Mouse (Mus musculus): Measurements from ENCODE around the gene Als2cr12.
A peak's percentile ranks its signal among the peaks of the same experiment; 100 is the strongest.
"Not testable (repeated sequence)": the region's sequence is repeated elsewhere in the genome, so short reads cannot be mapped to it uniquely, and the experiment has no call there.

Als2cr12 gene

GRCm38 (mm10) chr1:58717589-58718270, 21.9 kb upstream of the Als2cr12 start:
- peak; percentile 2 for DNase-seq

GRCm38 (mm10) chr1:58716883-58717220, 21.1 kb upstream of the Als2cr12 start:
- DNase-seq = no peak

- DNase-seq = peak; percentile 2
These were observed 20.5 kb upstream of the Als2cr12 start for GRCm38 (mm10) chr1:58716162-58716882.

- peak; percentile 9 for DNase-seq
These were observed 19.7 kb upstream of the Als2cr12 start for GRCm38 (mm10) chr1:58715536-58715935.

GRCm38 (mm10) chr1:58714361-58714760, 18.6 kb upstream of the Als2cr12 start:
- no peak for DNase-seq

- peak; percentile 85 for DNase-seq
These were observed 18.1 kb upstream of the Als2cr12 start for GRCm38 (mm10) chr1:58713893-58714231.

GRCm38 (mm10) chr1:58713081-58713892, 17.5 kb upstream of the Als2cr12 start:
- DNase-seq = peak; percentile 73

GRCm38 (mm10) chr1:58712076-58713061, 16.6 kb upstream of the Als2cr12 start:
- peak; percentile 70 for DNase-seq

- peak; percentile 58 for DNase-seq
These were observed 15.7 kb upstream of the Als2cr12 start, which contains the start of gene Cflar for GRCm38 (mm10) chr1:58711365-58712016. Gene Cflar (plus strand): TSS chr1:58711508.

GRCm38 (mm10) chr1:58710711-58711364, 15.0 kb upstream of the Als2cr12 start:
- DNase-seq = peak; percentile 29

GRCm38 (mm10) chr1:58710043-58710442, 14.3 kb upstream of the Als2cr12 start:
- DNase-seq = peak; percentile 8

GRCm38 (mm10) chr1:58700580-58701162, 4.9 kb upstream of the Als2cr12 start:
- DNase-seq = not testable (repeated sequence)

GRCm38 (mm10) chr1:58699988-58700387, 4.2 kb upstream of the Als2cr12 start:
- no peak for DNase-seq

GRCm38 (mm10) chr1:58698781-58699180, 3.0 kb upstream of the Als2cr12 start:
- no peak for DNase-seq

- peak; percentile 45 for DNase-seq
These were observed 1.8 kb upstream of the Als2cr12 start for GRCm38 (mm10) chr1:58697607-58698006.

- DNase-seq = no peak
These were observed 2.1 kb downstream of the Als2cr12 start for GRCm38 (mm10) chr1:58693696-58694095.

GRCm38 (mm10) chr1:58691718-58692117, 4.1 kb downstream of the Als2cr12 start:
- not testable (repeated sequence) for DNase-seq

GRCm38 (mm10) chr1:58690834-58691488, 4.8 kb downstream of the Als2cr12 start:
- not testable (repeated sequence) for DNase-seq

- no peak for DNase-seq
These were observed 5.6 kb downstream of the Als2cr12 start for GRCm38 (mm10) chr1:58690006-58690744.
